Mouse (Mus musculus) hindbrain, embryonic 14.5 days (tissue): ENCODE data around the gene Pkd1l3. TPM values are rescaled to one million over a fixed set of nuclear protein-coding genes. Genes with fewer than 3 reads are reported as not detected.

Experiments used
- ATAC-seq: fragments of 200-750 bp; cut with Nextera tagmentation; 2 replicates; pipeline ENCODE4 v1.8.0; 2017; ENCODE audit warnings: moderate number of reproducible peaks, mild to moderate bottlenecking, moderate TSS enrichment, moderate library complexity; ENCODE audit not compliant: low FRiP score
- DNase-seq: peaks from one replicate; pipeline ENCODE4 v3.0.0-alpha.2; 2015; ENCODE audit warnings: low spot score
- H3K27ac ChIP-seq: fragments of 300-500 bp; sonication (generic); 2 replicates; pipeline ENCODE4 v1.5.1; 2014; ENCODE audit warnings: mild to moderate bottlenecking, moderate library complexity
- H3K27me3 ChIP-seq: fragments of 300-500 bp; sonication (generic); 2 replicates; pipeline ENCODE4 v1.6.1; 2014; ENCODE audit warnings: mild to moderate bottlenecking, low read length, mixed read lengths; ENCODE audit not compliant: control insufficient read depth, insufficient read depth
- H3K36me3 ChIP-seq: fragments of 300-500 bp; sonication (generic); replicated peaks from 2 replicates; pipeline ENCODE4 v1.6.1; 2014; ENCODE audit not compliant: control insufficient read depth, insufficient read depth
- H3K4me1 ChIP-seq: fragments of 300-500 bp; sonication (generic); replicated peaks from 2 replicates; pipeline ENCODE4 v1.6.1; 2014; ENCODE audit warnings: antibody characterized with exemption, low read length, mixed read lengths; ENCODE audit not compliant: control insufficient read depth, insufficient read depth
- H3K4me2 ChIP-seq: fragments of 300-500 bp; sonication (generic); replicated peaks from 2 replicates; pipeline ENCODE4 v1.6.1; 2014; ENCODE audit warnings: mild to moderate bottlenecking, moderate library complexity
- H3K4me3 ChIP-seq: fragments of 300-500 bp; sonication (generic); replicated peaks from 2 replicates; pipeline ENCODE4 v1.5.1; 2014; ENCODE audit warnings: mild to moderate bottlenecking, low read length
- H3K9ac ChIP-seq: fragments of 300-500 bp; sonication (generic); 2 replicates; pipeline ENCODE4 v1.6.1; 2014
- H3K9me3 ChIP-seq: fragments of 300-500 bp; sonication (generic); 2 replicates; pipeline ENCODE4 v1.6.1; 2016; ENCODE audit warnings: low read length; ENCODE audit not compliant: control insufficient read depth
- WGBS: fragments of 180-500 bp; shearing (Covaris S2); extraction: QIAGEN DNeasy Blood & Tissue Kit; methylation state at CpG from one replicate; pipeline ENCODE4 v1.1.7; 2014; 5-methylcytosine and 5-hydroxymethylcytosine counted together
- polyA plus RNA-seq: library from polyadenylated mRNA; unstranded; fragments of >200 nt; fragmentation: Nextera tagmentation; extraction: Ambion mirVana; gene quantifications from 2 replicates; pipeline ENCODE4 v1.2.1, GENCODE M21; 2014

Gene Pkd1l3
- polyA plus RNA-seq, 1 experiment from 2014 or later: 0.13 TPM

GRCm38 (mm10) chr8:109650801-109651200, 36.5 kb downstream of the Pkd1l3 start:
- no peaks in the 10 kb centered on the region for H3K27me3 ChIP-seq
- no peak overlapping the region for H3K4me2 ChIP-seq
- H3K36me3 ChIP-seq: no peaks in the 10 kb centered on the region
- 73% methylated on average over 10 of the region's 10 CpGs for WGBS
- H3K4me1 ChIP-seq: no peaks in the 10 kb centered on the region
- no peaks in the 10 kb centered on the region for H3K9me3 ChIP-seq
- H3K9ac ChIP-seq: no peak overlapping the region
- no peak overlapping the region for H3K27ac ChIP-seq
- ATAC-seq (no peak), DNase-seq (no peak)
- no peak overlapping the region for H3K4me3 ChIP-seq

- WGBS: 86% methylated on average over 3 of the region's 3 CpGs
These were observed 42.5 kb downstream of the Pkd1l3 start for GRCm38 (mm10) chr8:109656860-109657259.

GRCm38 (mm10) chr8:109662328-109662727, 48.0 kb downstream of the Pkd1l3 start:
- DNase-seq: no peak
- no peak overlapping the region for H3K4me3 ChIP-seq
- WGBS: 88% methylated on average over 3 of the region's 3 CpGs

More at GRCm38 (mm10) chr8:109656860-109657259, 42.5 kb downstream of the Pkd1l3 start:
- DNase-seq: no peak
- Histone ChIP-seq H3K9me3 (no peaks in the 10 kb centered on the region), H3K9ac (no peak overlapping the region), H3K27me3 (no peaks in the 10 kb centered on the region), H3K4me1 (no peaks in the 10 kb centered on the region), H3K4me3 (no peak overlapping the region), H3K36me3 (no peaks in the 10 kb centered on the region), H3K27ac (no peak overlapping the region), H3K4me2 (no peak overlapping the region)
- no peak for ATAC-seq

GRCm38 (mm10) chr8:109666616-109667015, 52.3 kb downstream of the Pkd1l3 start:
- Histone ChIP-seq H3K4me1 (no peaks in the 10 kb centered on the region), H3K9me3 (no peaks in the 10 kb centered on the region), H3K36me3 (peaks cover 50% of the 10 kb centered on the region), H3K9ac (no peak overlapping the region), H3K27me3 (no peaks in the 10 kb centered on the region), H3K4me2 (no peak overlapping the region), H3K4me3 (no peak overlapping the region), H3K27ac (no peak overlapping the region)
- WGBS: 86% methylated on average over 5 of the region's 5 CpGs
- DNase-seq (no peak), ATAC-seq (no peak)

More at GRCm38 (mm10) chr8:109662328-109662727, 48.0 kb downstream of the Pkd1l3 start:
- no peaks in the 10 kb centered on the region for H3K27me3 ChIP-seq
- H3K9me3 ChIP-seq: no peaks in the 10 kb centered on the region
- ATAC-seq: no peak
- no peaks in the 10 kb centered on the region for H3K4me1 ChIP-seq
- H3K9ac ChIP-seq: no peak overlapping the region
- no peak overlapping the region for H3K4me2 ChIP-seq
- no peak overlapping the region for H3K27ac ChIP-seq
- peaks cover 8% of the 10 kb centered on the region; the same call in 1 of the 2 replicates for H3K36me3 ChIP-seq

- Histone ChIP-seq H3K4me2 (no peak overlapping the region), H3K4me1 (no peaks in the 10 kb centered on the region), H3K27me3 (no peaks in the 10 kb centered on the region), H3K9ac (no peak overlapping the region), H3K9me3 (no peaks in the 10 kb centered on the region), H3K36me3 (peaks cover 100% of the 10 kb centered on the region), H3K4me3 (no peak overlapping the region), H3K27ac (no peak overlapping the region)
- ATAC-seq: no peak
- 94% methylated on average over 5 of the region's 5 CpGs for WGBS
- no peak for DNase-seq
These were observed 58.3 kb downstream of the Pkd1l3 start for GRCm38 (mm10) chr8:109672656-109673055.

- Histone ChIP-seq H3K4me1 (no peaks in the 10 kb centered on the region), H3K27me3 (no peaks in the 10 kb centered on the region), H3K27ac (no peak overlapping the region), H3K4me3 (no peak overlapping the region), H3K9ac (no peak overlapping the region), H3K4me2 (no peak overlapping the region), H3K9me3 (no peaks in the 10 kb centered on the region), H3K36me3 (peaks cover 100% of the 10 kb centered on the region)
- 97% methylated on average over 2 of the region's 2 CpGs for WGBS
- no peak for DNase-seq
- ATAC-seq: no peak
These were observed 59.3 kb downstream of the Pkd1l3 start for GRCm38 (mm10) chr8:109673596-109673995.

- 96% methylated on average over 9 of the region's 9 CpGs for WGBS
- Histone ChIP-seq H3K27ac (no peak overlapping the region), H3K9ac (no peak overlapping the region), H3K4me3 (no peak overlapping the region), H3K9me3 (no peaks in the 10 kb centered on the region), H3K4me2 (no peak overlapping the region), H3K27me3 (no peaks in the 10 kb centered on the region), H3K4me1 (no peaks in the 10 kb centered on the region), H3K36me3 (peaks cover 98% of the 10 kb centered on the region)
- ATAC-seq (no peak), DNase-seq (no peak)
These were observed 61.8 kb downstream of the Pkd1l3 start for GRCm38 (mm10) chr8:109675896-109676643.

GRCm38 (mm10) chr8:109681535-109681934, 67.2 kb downstream of the Pkd1l3 start:
- Histone ChIP-seq H3K9me3 (no peaks in the 10 kb centered on the region), H3K4me2 (no peak overlapping the region), H3K9ac (no peak overlapping the region), H3K4me1 (no peaks in the 10 kb centered on the region), H3K27ac (no peak overlapping the region), H3K27me3 (no peaks in the 10 kb centered on the region), H3K36me3 (peaks cover 68% of the 10 kb centered on the region), H3K4me3 (no peak overlapping the region)
- no peak for DNase-seq
- ATAC-seq: no peak
- WGBS: 84% methylated on average over 3 of the region's 3 CpGs

GRCm38 (mm10) chr8:109682120-109682519, 67.8 kb downstream of the Pkd1l3 start:
- H3K36me3 ChIP-seq: peaks cover 62% of the 10 kb centered on the region
- no peaks in the 10 kb centered on the region for H3K9me3 ChIP-seq
- DNase-seq (no peak), ATAC-seq (no peak)
- H3K27me3 ChIP-seq: no peaks in the 10 kb centered on the region
- no peaks in the 10 kb centered on the region for H3K4me1 ChIP-seq
- no peak overlapping the region for H3K27ac ChIP-seq
- no peak overlapping the region for H3K9ac ChIP-seq
- no peak overlapping the region for H3K4me2 ChIP-seq
- WGBS: 92% methylated on average over 5 of the region's 5 CpGs
- no peak overlapping the region for H3K4me3 ChIP-seq
